Mouse (Mus musculus): ENCODE results near the gene Gm45062. TPM values are rescaled to one million over a fixed set of nuclear protein-coding genes. Genes with fewer than 3 reads are reported as not detected.

Gm45062 gene
- polyA plus RNA-seq, 1 experiment from 2014 or later, result 20.5 TPM

DNA sequence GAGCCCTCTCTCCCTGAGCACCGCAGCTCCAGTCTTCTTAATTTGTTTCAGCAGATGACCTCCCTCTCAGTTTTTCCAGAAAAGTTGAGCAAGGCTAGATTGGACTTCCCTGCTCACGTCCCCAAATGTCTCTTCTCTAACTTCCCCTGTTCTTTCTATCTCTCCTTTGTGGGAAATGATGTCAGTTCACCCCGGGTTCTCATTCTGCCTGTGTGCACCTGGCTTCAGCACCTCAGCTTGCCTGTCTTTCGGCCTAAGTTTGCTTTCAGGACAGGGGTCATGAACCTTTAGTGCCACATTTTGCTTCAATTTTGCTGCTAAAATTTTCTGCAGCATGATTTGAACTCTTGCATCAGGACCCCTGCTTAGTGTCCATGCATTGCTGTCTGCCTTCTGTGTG, 95.6 kb downstream of the Gm45062 start:
- Histone ChIP-seq H3K27me3 (no peaks in the 10 kb centered on the region), H3K27ac (replicated peaks) (no peak overlapping the region), H3K4me3 (no peak overlapping the region), H3K4me2 (replicated peaks) (no peak overlapping the region), H3K9me3 (no peaks in the 10 kb centered on the region), H3K36me3 (no peaks in the 10 kb centered on the region), H3K4me1 (peaks cover 28% of the 10 kb centered on the region), H3K9ac (replicated peaks) (no peak overlapping the region)
- ATAC-seq (ENCODE audit: low FRiP score, low read depth), result no peak
- WGBS, result 86% methylated on average over 4 of the region's 4 CpGs

DNA sequence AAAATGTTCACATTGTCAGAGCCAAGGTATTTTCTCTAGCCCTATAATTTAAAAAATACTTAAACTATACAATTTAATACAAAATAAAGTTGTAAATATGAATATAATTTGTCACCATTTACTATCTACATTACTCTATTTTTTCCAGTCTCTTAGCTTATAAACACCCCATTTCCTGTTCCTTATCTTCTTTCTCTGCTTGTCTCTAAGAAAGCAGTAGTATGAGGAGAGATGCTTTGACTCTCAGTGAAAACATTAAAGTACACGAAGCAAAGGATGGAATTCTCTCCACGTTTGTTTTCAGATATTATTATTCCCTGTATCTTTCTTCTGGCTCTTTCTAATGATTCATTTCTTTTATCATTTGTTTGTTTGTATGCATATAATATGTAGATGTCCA, 99.0 kb downstream of the Gm45062 start:
- Histone ChIP-seq H3K9ac (replicated peaks) (no peak overlapping the region), H3K4me3 (no peak overlapping the region), H3K9me3 (no peaks in the 10 kb centered on the region), H3K4me1 (peaks cover 17% of the 10 kb centered on the region), H3K4me2 (replicated peaks) (no peak overlapping the region), H3K27me3 (no peaks in the 10 kb centered on the region), H3K36me3 (no peaks in the 10 kb centered on the region), H3K27ac (replicated peaks) (no peak overlapping the region)
- no peak for ATAC-seq (ENCODE audit: low FRiP score, low read depth)
- WGBS, result 59% methylated on average over 2 of the region's 2 CpGs

DNA sequence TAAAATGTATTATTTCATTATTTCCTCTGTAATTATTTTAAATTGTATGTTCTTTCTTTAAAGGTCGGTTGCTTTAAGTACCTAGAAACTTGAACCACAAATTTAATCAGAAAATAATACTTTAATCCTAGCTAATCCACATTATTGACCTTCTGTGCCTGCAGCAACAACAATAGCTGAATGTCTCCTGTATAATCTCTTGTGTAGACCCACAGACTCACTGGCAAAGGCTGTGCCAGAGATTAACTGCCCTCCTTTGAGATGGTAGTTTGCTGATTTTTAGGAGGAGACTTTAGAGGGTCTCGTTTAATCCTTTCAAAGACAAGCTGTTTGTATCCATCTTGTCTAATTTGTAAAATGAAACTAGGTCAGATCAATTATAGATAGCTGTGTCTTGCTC, 99.5 kb downstream of the Gm45062 start:
- WGBS, result 18% methylated on average over 2 of the region's 2 CpGs
- Histone ChIP-seq H3K9ac (replicated peaks) (no peak overlapping the region), H3K9me3 (no peaks in the 10 kb centered on the region), H3K27ac (replicated peaks) (no peak overlapping the region), H3K4me2 (replicated peaks) (no peak overlapping the region), H3K27me3 (no peaks in the 10 kb centered on the region), H3K4me3 (no peak overlapping the region), H3K4me1 (peaks cover 12% of the 10 kb centered on the region), H3K36me3 (no peaks in the 10 kb centered on the region)
- ATAC-seq (ENCODE audit: low FRiP score, low read depth), result 0 out of 2 replicates have a peak, but pooled peaks have one; percentile 32

DNA sequence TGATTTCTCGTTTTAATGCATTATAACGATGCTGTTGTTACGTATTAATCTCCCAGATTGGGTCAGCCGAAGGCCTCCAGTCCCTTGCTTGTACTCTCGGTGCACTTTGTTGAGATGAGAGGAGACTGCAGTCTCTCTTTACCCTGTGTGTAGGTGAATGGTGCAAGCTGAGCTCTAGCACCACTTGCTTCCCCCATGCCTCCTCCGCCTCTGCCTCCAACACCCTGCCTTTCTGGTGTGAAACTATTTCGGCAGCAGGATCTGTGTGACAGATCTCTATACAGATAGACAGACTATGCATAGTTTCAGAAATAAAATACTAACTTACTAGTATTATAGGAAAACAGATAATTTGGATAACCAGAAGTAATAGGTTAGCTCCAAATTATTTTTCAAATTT, 101.6 kb downstream of the Gm45062 start:
- ATAC-seq (ENCODE audit: low FRiP score, low read depth), result no peak
- WGBS, result 81% methylated on average over 7 of the region's 7 CpGs
- Histone ChIP-seq H3K27me3 (no peaks in the 10 kb centered on the region), H3K4me3 (no peak overlapping the region), H3K9me3 (no peaks in the 10 kb centered on the region), H3K36me3 (no peaks in the 10 kb centered on the region), H3K27ac (replicated peaks) (no peak overlapping the region), H3K4me2 (replicated peaks) (no peak overlapping the region), H3K9ac (replicated peaks) (no peak overlapping the region), H3K4me1 (peaks cover 14% of the 10 kb centered on the region)

DNA sequence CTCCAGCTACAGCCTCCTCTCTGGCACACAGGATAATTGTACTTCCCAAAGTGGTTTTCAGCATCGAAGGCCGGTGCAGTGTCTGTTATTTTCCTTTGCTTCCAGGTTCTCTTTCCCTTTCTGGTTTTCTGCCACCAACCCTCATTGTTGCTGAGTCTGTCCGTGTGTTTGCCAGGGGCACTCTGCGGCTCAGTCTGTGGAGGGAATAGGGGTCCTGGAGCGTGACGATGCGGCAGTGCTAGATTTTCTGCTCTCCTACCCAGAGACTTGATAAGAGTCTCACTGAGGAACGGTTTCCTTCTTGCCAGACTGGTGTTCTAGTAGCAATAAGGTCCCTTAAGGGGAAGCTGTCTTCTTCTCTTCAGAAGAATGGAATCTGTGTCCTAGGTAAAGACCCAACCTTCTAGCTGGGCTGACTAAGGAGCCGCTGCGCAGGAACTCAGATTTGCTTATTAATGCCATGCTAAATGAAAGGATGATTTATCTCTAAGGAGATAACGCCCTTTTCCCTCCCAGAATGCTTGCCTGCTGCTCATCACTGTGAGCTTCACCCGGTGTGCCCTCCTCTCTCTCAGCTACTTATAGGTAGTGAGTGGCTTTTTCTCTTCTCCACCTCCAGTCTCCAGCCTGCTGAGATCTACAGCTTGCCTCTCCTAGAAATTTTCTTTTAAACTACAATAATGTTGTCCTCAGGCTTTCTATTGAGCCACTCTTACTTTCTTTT, 104.9 kb downstream of the Gm45062 start:
- no peak for ATAC-seq (ENCODE audit: low FRiP score, low read depth)
- Histone ChIP-seq H3K27ac (replicated peaks) (no peak overlapping the region), H3K9me3 (no peaks in the 10 kb centered on the region), H3K4me2 (replicated peaks) (no peak overlapping the region), H3K4me1 (peaks cover 10% of the 10 kb centered on the region), H3K4me3 (no peak overlapping the region), H3K27me3 (no peaks in the 10 kb centered on the region), H3K9ac (replicated peaks) (no peak overlapping the region), H3K36me3 (no peaks in the 10 kb centered on the region)
- 63% methylated on average over 12 of the region's 12 CpGs for WGBS

DNA sequence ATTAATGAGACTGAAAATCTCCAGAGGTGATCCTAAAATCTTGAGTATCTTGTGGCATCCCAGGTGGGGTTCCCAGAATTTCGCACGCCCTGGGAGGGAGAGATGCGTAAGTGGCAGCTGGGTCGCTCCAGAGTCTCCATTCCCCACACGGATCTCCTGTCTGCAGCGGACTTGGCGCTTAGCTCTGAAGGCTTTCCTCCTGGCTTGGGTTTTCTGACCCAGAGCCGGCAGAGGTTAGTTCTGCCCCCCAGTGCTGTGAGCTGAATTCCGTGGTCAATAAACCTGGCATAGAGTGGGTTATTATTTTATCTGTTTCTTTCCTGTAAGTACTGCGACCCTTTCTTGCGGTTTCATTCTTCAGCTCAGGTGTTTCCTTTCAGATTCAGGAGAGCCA, 105.5 kb downstream of the Gm45062 start:
- ATAC-seq (ENCODE audit: low FRiP score, low read depth), result no peak
- H3K4me1 ChIP-seq, result peaks cover 7% of the 10 kb centered on the region; the same call in 1 of the 2 replicates

DNA sequence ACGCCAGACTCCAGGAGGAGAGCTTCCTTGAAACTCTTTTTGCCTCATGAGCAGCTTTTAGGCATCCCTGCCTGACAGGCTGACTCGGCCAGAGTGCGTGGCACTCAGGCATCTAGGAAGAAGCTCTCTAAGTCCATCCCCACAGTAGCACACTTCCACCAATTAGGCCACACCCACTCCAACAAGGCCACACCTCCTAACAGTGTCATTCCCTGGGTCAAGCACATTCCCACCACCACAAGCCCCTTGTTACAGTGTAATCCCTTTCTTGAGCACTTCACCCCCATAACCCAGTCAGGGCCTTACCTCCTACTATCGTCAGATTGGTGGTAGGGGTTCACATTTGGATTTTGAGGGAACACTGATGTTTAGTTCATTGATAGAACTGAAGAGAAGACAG, 108.4 kb downstream of the Gm45062 start:
- ATAC-seq (ENCODE audit: low FRiP score, low read depth), result no peak
- Histone ChIP-seq H3K27me3 (no peaks in the 10 kb centered on the region), H3K4me1 (0 out of 2 replicates have a peak, but pooled peaks cover 7% of the 10 kb centered on the region), H3K36me3 (no peaks in the 10 kb centered on the region), H3K4me3 (no peak overlapping the region), H3K9ac (replicated peaks) (no peak overlapping the region), H3K27ac (replicated peaks) (no peak overlapping the region), H3K4me2 (replicated peaks) (no peak overlapping the region), H3K9me3 (no peaks in the 10 kb centered on the region)
- WGBS, result 95% methylated on average over 4 of the region's 4 CpGs

More for the DNA sequence above, 105.5 kb downstream of the Gm45062 start:
- Histone ChIP-seq H3K27me3 (no peaks in the 10 kb centered on the region), H3K36me3 (no peaks in the 10 kb centered on the region), H3K4me2 (replicated peaks) (no peak overlapping the region), H3K9ac (replicated peaks) (no peak overlapping the region), H3K9me3 (no peaks in the 10 kb centered on the region), H3K27ac (replicated peaks) (no peak overlapping the region), H3K4me3 (no peak overlapping the region)
- 91% methylated on average over 11 of the region's 11 CpGs for WGBS

DNA sequence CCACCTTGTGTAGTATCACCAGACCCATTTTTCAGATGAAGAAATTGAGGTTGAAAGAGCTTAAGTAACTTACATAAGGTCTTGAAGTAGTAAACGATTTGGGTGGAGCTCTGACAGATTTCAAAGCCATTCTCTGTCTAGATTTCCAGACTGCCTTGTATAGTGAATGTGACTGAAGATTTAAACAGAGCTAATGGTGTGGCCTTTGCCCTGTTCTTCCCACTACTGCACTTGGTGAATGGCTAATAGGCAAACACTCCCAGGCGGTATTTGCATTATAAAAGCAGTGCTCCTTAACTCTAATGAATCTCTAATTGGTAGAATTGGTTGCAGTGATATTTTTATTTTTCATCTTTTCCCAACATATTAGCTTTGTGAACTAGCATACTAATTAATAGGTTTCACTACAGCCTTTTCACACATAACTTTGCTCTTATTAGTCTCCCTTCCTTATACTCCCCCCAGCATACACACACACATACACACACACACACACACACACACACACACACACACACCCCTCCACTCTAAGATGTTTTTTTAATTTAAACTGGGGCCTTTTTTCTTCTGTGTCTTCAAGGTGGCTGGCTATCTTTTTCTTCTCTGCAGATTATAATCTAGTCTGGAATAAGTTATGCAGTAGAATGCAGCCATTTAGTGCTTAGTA, 109.1 kb downstream of the Gm45062 start:
- Histone ChIP-seq H3K27me3 (no peaks in the 10 kb centered on the region), H3K4me2 (replicated peaks) (no peak overlapping the region), H3K36me3 (no peaks in the 10 kb centered on the region), H3K27ac (replicated peaks) (no peak overlapping the region), H3K4me3 (no peak overlapping the region), H3K9me3 (no peaks in the 10 kb centered on the region), H3K9ac (replicated peaks) (no peak overlapping the region), H3K4me1 (0 out of 2 replicates have a peak, but pooled peaks cover 7% of the 10 kb centered on the region)
- WGBS, result 55% methylated on average over 2 of the region's 2 CpGs
- ATAC-seq (ENCODE audit: low FRiP score, low read depth), result peak; percentile 73

DNA sequence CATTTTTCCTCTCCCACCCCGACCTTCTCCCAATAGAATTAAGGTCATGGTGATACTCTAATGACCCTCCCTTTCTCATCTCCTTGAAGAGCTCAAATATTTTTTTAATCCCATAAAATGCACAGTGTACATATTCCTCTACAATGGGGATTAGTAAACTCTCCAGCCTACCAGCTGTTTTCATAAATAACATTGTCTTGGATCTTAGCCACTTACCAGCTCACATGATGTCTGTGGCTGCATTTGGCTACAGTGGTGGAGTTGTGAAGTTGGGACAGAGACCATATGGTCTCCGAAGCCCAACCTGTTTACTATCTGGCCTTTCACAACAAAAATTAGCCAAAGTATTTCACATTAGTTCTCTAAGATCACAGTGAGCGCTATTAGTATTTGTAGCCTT, 111.4 kb downstream of the Gm45062 start:
- WGBS, result 90% methylated on average over 3 of the region's 3 CpGs
- no peak for ATAC-seq (ENCODE audit: low FRiP score, low read depth)
- Histone ChIP-seq H3K36me3 (no peaks in the 10 kb centered on the region), H3K4me1 (peaks cover 3% of the 10 kb centered on the region; the same call in 1 of the 2 replicates), H3K9me3 (no peaks in the 10 kb centered on the region), H3K4me3 (no peak overlapping the region), H3K27me3 (no peaks in the 10 kb centered on the region), H3K4me2 (replicated peaks) (no peak overlapping the region), H3K9ac (replicated peaks) (no peak overlapping the region), H3K27ac (replicated peaks) (no peak overlapping the region)

DNA sequence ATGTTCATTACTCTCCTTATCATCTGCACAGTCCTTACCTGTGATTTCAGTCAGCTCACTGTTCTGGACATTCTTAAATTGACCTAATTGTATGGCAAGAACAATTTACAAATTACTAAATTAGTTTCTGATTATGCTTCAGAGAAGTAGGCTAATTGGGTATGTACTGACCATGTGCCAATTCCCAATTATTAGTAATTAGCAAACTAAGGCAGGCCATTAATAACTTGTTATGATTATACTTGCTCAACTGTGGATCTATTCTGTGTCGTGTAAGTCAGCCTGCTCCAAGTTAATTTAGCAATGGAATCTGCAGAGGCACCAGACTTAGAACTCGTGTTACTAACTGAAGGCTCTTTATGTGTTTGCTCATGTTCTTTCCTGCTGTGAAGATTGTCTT, 113.8 kb downstream of the Gm45062 start:
- H3K4me1 ChIP-seq, result peaks cover 3% of the 10 kb centered on the region; the same call in 1 of the 2 replicates
- H3K36me3 ChIP-seq, result peaks cover 4% of the 10 kb centered on the region; the same call in 1 of the 2 replicates
- WGBS, result 51% methylated on average over 2 of the region's 2 CpGs
- H3K9me3 ChIP-seq, result no peaks in the 10 kb centered on the region
- H3K27ac ChIP-seq (replicated peaks), result no peak overlapping the region
- no peak overlapping the region for H3K9ac ChIP-seq (replicated peaks)
- H3K27me3 ChIP-seq, result no peaks in the 10 kb centered on the region
- H3K4me3 ChIP-seq, result no peak overlapping the region
- no peak for ATAC-seq (ENCODE audit: low FRiP score, low read depth)
- H3K4me2 ChIP-seq (replicated peaks), result no peak overlapping the region

DNA sequence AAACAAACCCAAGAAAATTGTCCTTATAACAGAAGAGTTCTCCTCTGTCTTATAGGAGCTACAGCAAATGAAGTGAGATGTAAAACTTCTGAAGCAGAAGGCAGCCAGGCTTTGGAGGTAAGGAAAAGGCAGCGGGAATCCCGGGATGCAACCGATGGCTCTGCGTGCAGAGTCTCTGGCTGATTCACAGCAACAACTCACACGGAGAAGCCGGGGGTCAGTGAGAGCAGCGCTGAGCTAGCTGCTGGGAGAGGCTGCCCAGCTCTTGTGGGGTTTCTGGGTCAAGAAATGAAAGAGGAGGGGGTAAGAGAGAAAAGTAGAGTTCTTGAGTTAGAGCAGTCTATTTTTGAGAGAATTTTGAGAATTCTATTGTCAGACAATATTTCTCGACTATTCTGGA, 114.6 kb downstream of the Gm45062 start:
- no peaks in the 10 kb centered on the region for H3K27me3 ChIP-seq
- WGBS, result 41% methylated on average over 8 of the region's 8 CpGs
- H3K9me3 ChIP-seq, result no peaks in the 10 kb centered on the region
- no peak overlapping the region for H3K9ac ChIP-seq (replicated peaks)
- no peak overlapping the region for H3K4me2 ChIP-seq (replicated peaks)
- H3K27ac ChIP-seq (replicated peaks), result no peak overlapping the region
- ATAC-seq (ENCODE audit: low FRiP score, low read depth), result no peak
- H3K4me3 ChIP-seq, result no peak overlapping the region
- peaks cover 4% of the 10 kb centered on the region; the same call in 1 of the 2 replicates for H3K36me3 ChIP-seq
- H3K4me1 ChIP-seq, result peaks cover 3% of the 10 kb centered on the region; the same call in 1 of the 2 replicates

DNA sequence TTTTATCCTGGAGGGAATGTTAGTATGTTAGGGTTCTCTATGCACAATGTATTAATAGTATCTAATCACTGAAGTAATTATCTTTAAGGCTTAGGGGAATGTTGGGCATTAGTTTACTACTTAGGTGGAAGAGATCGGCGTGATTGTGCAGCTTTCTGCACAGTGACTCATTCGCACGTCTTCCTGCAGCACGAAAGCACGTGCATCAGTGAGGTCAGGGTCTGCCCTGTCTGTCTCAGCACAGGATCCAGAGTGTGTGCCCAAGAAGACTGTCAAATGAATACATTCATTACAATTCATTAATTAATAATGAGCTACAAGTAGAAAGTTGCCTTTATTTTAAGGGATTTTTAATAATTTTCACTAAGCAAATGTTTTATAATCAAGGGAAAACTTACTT, 115.0 kb downstream of the Gm45062 start:
- 70% methylated on average over 6 of the region's 6 CpGs for WGBS

More for the DNA sequence above, 115.0 kb downstream of the Gm45062 start:
- Histone ChIP-seq H3K36me3 (peaks cover 4% of the 10 kb centered on the region; the same call in 1 of the 2 replicates), H3K9me3 (no peaks in the 10 kb centered on the region), H3K4me1 (peaks cover 3% of the 10 kb centered on the region; the same call in 1 of the 2 replicates), H3K9ac (replicated peaks) (no peak overlapping the region), H3K4me2 (replicated peaks) (no peak overlapping the region), H3K27me3 (no peaks in the 10 kb centered on the region), H3K4me3 (no peak overlapping the region), H3K27ac (replicated peaks) (no peak overlapping the region)
- ATAC-seq (ENCODE audit: low FRiP score, low read depth), result no peak
